Mouse (Mus musculus) embryonic facial prominence, embryonic 11.5 days (tissue): ENCODE measurements around the gene Arhgef7. TPM values are rescaled to one million over a fixed set of nuclear protein-coding genes. Genes with fewer than 3 reads are reported as not detected.

ENCODE experiments used
- ATAC-seq: fragments of 200-750 bp; cut with Nextera tagmentation; replicated peaks from 2 replicates; pipeline ENCODE4 v1.8.0; 2017; ENCODE audit warnings: low read depth; ENCODE audit not compliant: insufficient number of reproducible peaks, low FRiP score, low TSS enrichment
- DNase-seq: peaks from one replicate; pipeline ENCODE4 v3.0.0-alpha.2; 2015; ENCODE audit warnings: low spot score
- H3K27ac ChIP-seq: fragments of 300-500 bp; sonication (generic); replicated peaks from 2 replicates; pipeline ENCODE4 v1.5.1; 2014; ENCODE audit warnings: mild to moderate bottlenecking, low read depth, low read length, control low read depth
- H3K27me3 ChIP-seq: fragments of 300-500 bp; sonication (generic); 2 replicates; pipeline ENCODE4 v1.6.1; 2014; ENCODE audit warnings: mild to moderate bottlenecking, low read length, moderate library complexity, mixed read lengths; ENCODE audit not compliant: control insufficient read depth, insufficient read depth
- H3K36me3 ChIP-seq: fragments of 300-500 bp; sonication (generic); replicated peaks from 2 replicates; pipeline ENCODE4 v1.6.1; 2014; ENCODE audit warnings: low read depth, mild to moderate bottlenecking, low read length, moderate library complexity, mixed read lengths; ENCODE audit not compliant: control insufficient read depth, insufficient read depth
- H3K4me1 ChIP-seq: fragments of 300-500 bp; sonication (generic); 2 replicates; pipeline ENCODE4 v1.6.1; 2014; ENCODE audit warnings: low read length, mixed read lengths; ENCODE audit not compliant: control insufficient read depth, insufficient read depth
- H3K4me2 ChIP-seq: fragments of 300-500 bp; sonication (generic); 2 replicates; pipeline ENCODE4 v1.6.1; 2014; ENCODE audit warnings: low read depth, mild to moderate bottlenecking, control low read depth, low read length, moderate library complexity
- H3K4me3 ChIP-seq: fragments of 300-500 bp; sonication (generic); 2 replicates; pipeline ENCODE4 v1.5.1; 2014; ENCODE audit warnings: low read depth, low read length, control low read depth
- H3K9ac ChIP-seq: fragments of 300-500 bp; sonication (generic); replicated peaks from 2 replicates; pipeline ENCODE4 v1.6.1; 2014; ENCODE audit warnings: mild to moderate bottlenecking, control low read depth, low read length
- H3K9me3 ChIP-seq: fragments of 300-500 bp; sonication (generic); replicated peaks from 2 replicates; pipeline ENCODE4 v1.6.1; 2016; ENCODE audit warnings: mild to moderate bottlenecking, low read length, inconsistent platforms, mixed read lengths; ENCODE audit not compliant: control insufficient read depth
- WGBS: fragments of 180-500 bp; shearing (Covaris S2); extraction: QIAGEN DNeasy Blood & Tissue Kit; methylation state at CpG from one replicate; pipeline ENCODE4 v1.1.7; 2014; 5-methylcytosine and 5-hydroxymethylcytosine counted together
- polyA plus RNA-seq: library from polyadenylated mRNA; unstranded; fragments of >200 nt; fragmentation: Nextera tagmentation; extraction: Ambion mirVana; gene quantifications from 2 replicates; pipeline ENCODE4 v1.2.1, GENCODE M21; 2014

Gene Arhgef7
- polyA plus RNA-seq, 1 experiment from 2014 or later: 45.5 TPM

DNA sequence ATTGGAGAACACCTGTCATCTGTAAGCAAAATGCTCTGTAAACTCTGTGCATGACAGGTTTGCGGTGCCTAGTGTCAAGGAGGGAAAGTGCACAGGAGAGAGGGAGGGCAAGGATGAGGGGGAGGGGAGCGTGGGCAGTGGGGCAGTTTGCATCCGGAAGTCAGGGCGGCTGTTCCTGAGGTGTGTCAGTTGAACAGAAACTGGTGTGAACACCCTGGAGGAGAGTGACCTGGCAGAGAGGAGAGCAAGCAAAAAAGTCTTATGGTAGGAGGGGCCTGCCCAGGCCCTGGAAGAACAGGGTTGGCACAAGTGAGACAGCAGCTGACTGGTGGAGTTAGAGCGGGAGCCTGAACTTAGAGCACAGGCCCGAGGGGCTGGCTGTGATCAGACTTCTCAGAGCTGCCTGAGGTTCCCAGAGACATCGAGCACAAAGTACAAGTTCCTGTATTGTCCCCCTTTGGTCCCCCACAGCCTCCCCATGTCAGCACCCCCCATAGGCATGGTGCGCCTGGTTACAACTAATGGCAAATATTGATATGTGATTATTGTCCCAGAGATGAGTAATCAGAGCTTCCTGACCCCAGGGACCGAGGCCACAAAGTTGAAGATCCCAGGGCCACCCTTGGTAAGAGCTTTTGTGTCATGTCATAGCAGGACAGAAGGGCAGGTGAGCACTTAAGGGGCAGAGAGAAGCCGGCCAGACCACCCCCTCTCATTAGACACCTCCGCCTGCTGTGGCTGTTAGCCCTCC lies 19.5 kb downstream of the Arhgef7 start:
- DNase-seq (no peak), ATAC-seq (no peak)
- Histone ChIP-seq H3K4me1 (no peaks in the 10 kb centered on the region), H3K4me2 (no peak overlapping the region), H3K27me3 (no peaks in the 10 kb centered on the region), H3K4me3 (no peak overlapping the region), H3K9ac (no peak overlapping the region), H3K36me3 (no peaks in the 10 kb centered on the region), H3K27ac (no peak overlapping the region), H3K9me3 (no peaks in the 10 kb centered on the region)
- WGBS: 72% methylated on average over 11 of the region's 11 CpGs

DNA sequence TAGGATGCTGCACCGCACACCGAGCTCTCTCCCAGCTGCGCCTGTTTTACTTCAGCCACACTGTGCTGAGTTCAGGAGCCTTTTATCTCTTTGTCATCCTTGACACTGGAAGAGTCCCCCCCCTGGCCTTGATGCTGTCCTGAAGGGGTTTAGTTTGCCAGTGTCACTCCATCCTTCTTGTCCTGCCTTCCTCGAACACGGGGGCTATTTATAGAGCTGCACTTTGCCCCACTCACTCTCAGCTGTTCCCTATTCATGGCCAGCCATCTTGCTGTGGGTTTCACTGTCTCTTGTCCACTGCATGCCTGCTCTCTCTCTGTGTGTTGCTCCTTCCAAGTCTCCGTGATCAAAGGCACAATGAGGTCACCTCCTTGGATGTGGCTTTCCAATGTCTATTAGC lies 22.0 kb downstream of the Arhgef7 start:
- WGBS: 73% methylated on average over 6 of the region's 6 CpGs
- no peak for DNase-seq
- ATAC-seq: no peak
- no peak overlapping the region for H3K27ac ChIP-seq
- no peaks in the 10 kb centered on the region for H3K27me3 ChIP-seq
- H3K4me1 ChIP-seq: no peaks in the 10 kb centered on the region
- no peaks in the 10 kb centered on the region for H3K36me3 ChIP-seq
- no peak overlapping the region for H3K9ac ChIP-seq
- no peak overlapping the region for H3K4me2 ChIP-seq
- H3K9me3 ChIP-seq: no peaks in the 10 kb centered on the region
- no peak overlapping the region for H3K4me3 ChIP-seq

DNA sequence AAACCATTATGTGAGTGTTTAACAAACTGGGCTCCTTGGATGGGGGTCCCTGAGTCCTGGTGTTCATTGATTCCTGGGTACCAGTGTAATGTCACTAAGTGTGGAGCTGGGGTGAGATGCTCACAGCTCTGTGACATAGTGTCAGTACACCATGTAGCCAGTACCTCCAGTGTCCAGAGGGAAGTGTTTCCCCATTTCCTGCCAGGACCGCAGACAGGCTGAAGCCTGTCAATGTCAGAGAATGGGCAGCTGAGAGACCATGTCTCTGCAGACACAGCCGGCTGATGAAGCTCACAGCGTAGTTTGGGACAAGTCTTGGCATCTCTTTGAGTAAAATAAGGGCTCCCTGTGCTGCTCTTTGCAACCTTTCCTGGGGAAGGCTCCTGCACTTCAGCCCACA lies 24.8 kb downstream of the Arhgef7 start:
- ATAC-seq (no peak), DNase-seq (no peak)
- Histone ChIP-seq H3K9me3 (no peaks in the 10 kb centered on the region), H3K27ac (no peak overlapping the region), H3K27me3 (no peaks in the 10 kb centered on the region), H3K4me1 (no peaks in the 10 kb centered on the region), H3K4me2 (no peak overlapping the region), H3K4me3 (no peak overlapping the region), H3K9ac (no peak overlapping the region), H3K36me3 (no peaks in the 10 kb centered on the region)
- 75% methylated on average over 3 of the region's 3 CpGs for WGBS

DNA sequence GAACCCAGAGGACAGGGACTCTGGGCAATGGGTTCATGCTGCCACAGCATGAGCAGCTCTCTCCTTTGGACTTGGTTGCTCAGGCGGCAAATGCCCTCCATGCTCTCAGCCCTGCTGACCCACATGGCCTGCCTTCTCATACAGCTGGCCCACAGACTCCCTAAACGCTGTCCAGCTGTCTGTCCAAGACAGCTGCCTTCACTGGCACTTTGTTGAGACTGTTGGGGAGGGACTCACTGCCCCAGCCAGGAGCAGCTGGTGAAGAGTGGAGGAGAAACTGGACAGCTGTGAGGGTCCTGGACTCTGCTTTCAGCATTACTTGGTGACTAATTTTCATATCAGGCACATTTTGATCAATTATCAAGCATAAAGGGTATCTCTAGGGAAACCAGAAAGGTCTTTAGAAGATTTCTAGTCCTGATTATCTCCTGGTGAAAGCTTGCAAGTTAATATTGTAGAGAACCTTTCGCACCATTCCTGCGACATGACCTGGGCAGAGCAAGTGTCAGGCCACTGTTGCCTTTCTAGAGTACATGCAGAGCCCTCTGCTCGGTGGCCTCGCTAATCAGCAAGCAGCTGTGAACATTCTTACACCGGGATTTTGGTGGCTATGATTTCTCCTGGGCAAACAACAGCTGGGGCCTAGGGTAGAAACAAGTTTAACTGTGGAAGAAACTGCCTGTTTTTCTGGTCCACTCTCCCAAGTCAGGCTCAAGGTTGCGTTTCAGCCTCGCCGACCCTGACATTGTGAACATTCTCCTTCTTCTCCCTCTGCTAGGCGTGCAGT lies 25.8 kb downstream of the Arhgef7 start:
- Histone ChIP-seq H3K9ac (no peak overlapping the region), H3K36me3 (no peaks in the 10 kb centered on the region), H3K9me3 (no peaks in the 10 kb centered on the region), H3K27ac (no peak overlapping the region), H3K27me3 (no peaks in the 10 kb centered on the region), H3K4me2 (no peak overlapping the region), H3K4me3 (no peak overlapping the region), H3K4me1 (no peaks in the 10 kb centered on the region)
- DNase-seq: no peak
- ATAC-seq: no peak
- 72% methylated on average over 11 of the region's 11 CpGs for WGBS

DNA sequence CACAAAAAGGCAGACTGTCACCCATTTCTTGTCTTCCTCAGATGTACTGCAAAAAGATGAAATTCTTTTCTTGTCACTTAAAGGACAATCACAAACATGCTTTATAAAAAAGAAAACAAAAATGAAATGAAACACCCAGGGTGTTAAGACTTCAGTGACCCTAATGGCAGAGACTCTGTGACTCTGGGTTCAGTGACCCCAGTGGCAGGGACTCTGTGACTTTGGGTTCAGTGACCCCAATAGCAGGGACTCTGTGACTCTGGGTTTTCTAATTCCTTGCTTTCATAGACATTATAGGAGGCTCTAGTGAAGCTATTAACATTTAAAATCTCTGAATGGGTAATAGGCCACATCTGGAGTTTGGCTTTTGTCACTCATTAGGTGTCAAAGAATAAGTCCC lies 27.2 kb downstream of the Arhgef7 start:
- H3K9me3 ChIP-seq: no peaks in the 10 kb centered on the region
- no peak overlapping the region for H3K27ac ChIP-seq
- H3K9ac ChIP-seq: no peak overlapping the region
- DNase-seq (no peak), ATAC-seq (no peak)
- no peaks in the 10 kb centered on the region for H3K27me3 ChIP-seq
- H3K4me3 ChIP-seq: no peak overlapping the region
- H3K36me3 ChIP-seq: no peaks in the 10 kb centered on the region
- no peak overlapping the region for H3K4me2 ChIP-seq
- no peaks in the 10 kb centered on the region; the same call in 1 of the 2 replicates for H3K4me1 ChIP-seq

DNA sequence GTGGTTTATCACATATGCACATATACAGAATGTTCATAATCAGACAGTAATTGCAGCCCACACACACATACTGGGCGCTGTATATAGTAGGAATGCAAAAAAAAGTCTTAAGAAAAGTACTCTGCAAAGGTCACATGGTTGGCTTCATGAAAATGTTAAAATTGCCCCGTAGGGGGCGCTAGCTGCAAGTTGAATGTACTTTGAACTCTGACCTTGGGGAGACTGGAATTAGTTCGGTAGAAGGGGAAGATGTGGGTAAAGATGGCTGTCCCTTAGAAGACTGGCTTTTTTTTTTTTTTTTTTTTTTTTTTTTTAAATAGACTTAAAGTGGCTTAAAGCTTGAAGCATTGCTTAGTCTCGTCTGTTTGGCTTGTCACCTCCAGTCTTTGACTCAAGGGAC lies 28.4 kb downstream of the Arhgef7 start:
- ATAC-seq: no peak
- WGBS: 16% methylated on average over 5 of the region's 5 CpGs
- H3K4me2 ChIP-seq: no peak overlapping the region
- H3K9me3 ChIP-seq: no peaks in the 10 kb centered on the region
- H3K27ac ChIP-seq: no peak overlapping the region
- no peaks in the 10 kb centered on the region; the same call in 1 of the 2 replicates for H3K4me1 ChIP-seq
- no peaks in the 10 kb centered on the region for H3K36me3 ChIP-seq
- DNase-seq: peak; percentile 76
- H3K27me3 ChIP-seq: no peaks in the 10 kb centered on the region
- no peak overlapping the region for H3K4me3 ChIP-seq
- no peak overlapping the region for H3K9ac ChIP-seq

DNA sequence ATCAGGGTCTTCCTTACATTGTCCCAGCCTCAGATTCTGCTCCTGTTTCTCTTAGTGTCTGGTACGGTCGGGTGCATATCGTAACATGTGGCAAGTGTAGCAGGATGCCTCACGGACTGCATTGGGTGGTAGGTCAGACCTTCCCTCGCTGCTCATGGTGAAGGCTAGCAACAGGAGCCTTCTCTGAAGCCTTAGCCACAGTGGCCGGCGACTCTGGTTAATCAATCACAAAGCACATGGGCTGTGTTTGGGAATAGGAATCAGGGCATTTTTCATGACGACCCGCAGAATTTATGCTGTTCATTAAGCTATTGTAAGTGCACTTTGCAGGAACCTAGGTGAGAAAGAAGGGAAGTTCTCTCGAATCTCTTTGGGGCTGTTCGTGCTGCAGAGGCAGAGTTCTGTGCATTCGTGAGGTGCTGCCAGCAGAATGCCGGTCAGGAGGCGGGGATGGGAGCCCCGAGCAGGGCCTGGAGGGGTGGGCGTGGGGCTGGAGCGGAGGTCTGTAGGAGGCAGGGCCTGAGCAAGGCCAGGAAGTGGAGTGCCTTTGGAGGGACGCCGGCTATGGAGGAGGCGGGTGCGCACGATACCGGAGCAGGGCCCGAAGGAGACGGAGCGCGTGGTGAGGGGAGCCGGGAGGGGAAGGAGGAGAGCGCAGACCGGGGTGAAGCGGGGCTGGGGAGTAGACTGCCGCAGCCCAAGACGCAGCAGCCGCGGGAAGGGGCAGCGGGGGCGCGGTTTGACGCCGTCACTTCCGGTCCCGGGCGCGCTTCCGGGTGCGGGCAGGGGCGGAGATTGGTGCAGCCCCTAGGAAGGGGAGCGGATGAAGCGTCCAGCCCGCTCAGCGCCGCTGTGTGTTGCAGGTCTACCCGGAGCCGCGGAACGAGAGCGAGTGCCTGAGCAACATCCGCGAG lies 30.3 kb downstream of the Arhgef7 start:
- H3K4me3 ChIP-seq: peak overlapping the region; percentile 94
- H3K4me1 ChIP-seq: no peaks in the 10 kb centered on the region; the same call in 1 of the 2 replicates
- H3K27me3 ChIP-seq: no peaks in the 10 kb centered on the region
- no peaks in the 10 kb centered on the region for H3K36me3 ChIP-seq
- peak; percentile 93 for ATAC-seq
- H3K4me2 ChIP-seq: peak overlapping the region; percentile 92
- peak overlapping the region; percentile 79 for H3K9ac ChIP-seq
- peak overlapping the region; percentile 62 for H3K27ac ChIP-seq
- H3K9me3 ChIP-seq: no peaks in the 10 kb centered on the region
- 3% methylated on average over 52 of the region's 59 CpGs for WGBS
- peak; percentile 88 for DNase-seq
